Mouse (Mus musculus): ENCODE measurements around the gene Pdzrn4.

Gene Pdzrn4

DNA sequence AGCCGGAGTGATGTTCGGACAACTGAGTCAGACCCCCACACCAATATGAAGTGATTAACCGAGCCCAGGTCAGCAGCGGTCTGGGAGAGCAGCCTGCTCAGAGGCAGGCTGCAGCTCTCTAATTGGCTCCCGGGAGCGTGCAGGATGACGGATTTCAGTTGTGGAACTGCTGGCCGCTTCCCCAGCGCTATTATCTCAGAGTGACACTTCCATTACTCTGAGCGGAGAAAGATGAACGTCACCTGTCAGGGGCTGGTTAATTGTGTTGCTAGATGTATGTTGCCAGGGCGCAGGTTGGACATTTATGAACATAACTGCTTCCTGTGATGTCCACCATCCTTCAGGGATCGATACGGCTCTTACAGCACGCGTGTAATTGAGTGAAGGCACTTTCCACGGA, 355.5 kb downstream of the Pdzrn4 start:
- DNase-seq: no peak

- no peak for DNase-seq
Observed at GRCm38 (mm10) chr15:92752578-92752977, 355.9 kb downstream of the Pdzrn4 start.

DNA sequence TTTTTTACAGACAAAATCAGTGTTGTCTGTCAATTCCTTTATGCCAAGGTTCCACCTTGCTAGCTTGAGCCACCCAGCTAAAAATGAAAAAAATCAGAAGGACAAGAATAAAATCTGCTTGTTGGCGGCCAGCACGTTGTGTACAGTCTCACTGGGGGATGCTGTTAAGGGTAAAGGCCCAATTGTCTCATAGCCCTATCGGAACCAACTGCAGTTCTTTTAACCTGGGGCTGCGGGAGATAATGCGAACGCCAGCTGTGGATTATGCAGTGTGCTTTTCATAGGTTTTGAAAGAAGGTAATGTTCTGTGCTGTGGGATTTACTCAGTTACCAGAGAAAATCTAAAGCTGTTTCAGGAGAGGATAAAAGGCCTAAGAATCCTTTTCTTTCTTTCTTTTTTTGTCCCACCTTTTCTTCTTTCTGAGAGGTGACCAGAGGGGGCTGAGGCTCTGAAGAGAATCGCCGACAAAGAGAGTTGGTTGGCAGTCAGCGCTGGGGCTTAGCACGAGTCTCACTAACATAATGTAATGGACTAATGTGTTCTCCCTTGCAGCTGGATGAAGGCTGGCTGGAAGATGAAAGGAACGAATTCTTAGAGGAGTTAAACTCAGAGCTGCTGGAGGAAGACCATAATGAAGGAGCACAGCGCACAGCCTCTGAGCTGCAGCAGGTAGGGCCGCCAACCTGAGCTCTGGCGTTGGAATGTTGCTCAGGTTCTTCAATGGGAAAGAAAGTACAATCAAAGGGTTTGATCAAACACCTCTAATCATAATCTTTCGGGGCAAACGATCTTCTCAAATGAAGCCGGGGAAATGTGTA, 360.6 kb downstream of the Pdzrn4 start:
- no peak for DNase-seq

GRCm38 (mm10) chr15:92759001-92759400, 362.3 kb downstream of the Pdzrn4 start:
- no peak for DNase-seq

DNA sequence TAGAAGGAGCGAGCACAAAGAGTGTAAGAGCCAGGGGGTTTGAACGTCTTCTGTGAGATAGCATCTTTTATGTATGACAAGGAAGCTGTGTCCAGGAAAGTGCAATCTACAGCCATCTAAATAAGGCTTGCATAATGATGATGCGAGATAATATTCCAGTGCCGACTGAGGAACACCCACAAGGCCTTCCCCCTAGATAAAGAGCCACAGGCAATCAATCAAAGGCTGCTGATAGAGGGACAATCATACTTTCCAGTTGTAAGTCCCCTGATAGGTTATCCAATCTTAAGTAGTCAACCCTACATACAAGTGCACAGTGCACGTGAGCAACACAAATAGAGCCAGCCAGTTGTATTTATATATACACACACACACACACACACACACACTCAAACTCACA, 366.6 kb downstream of the Pdzrn4 start:
- no peak for DNase-seq

GRCm38 (mm10) chr15:92769535-92769934, 372.9 kb downstream of the Pdzrn4 start:
- no peak for DNase-seq

DNA sequence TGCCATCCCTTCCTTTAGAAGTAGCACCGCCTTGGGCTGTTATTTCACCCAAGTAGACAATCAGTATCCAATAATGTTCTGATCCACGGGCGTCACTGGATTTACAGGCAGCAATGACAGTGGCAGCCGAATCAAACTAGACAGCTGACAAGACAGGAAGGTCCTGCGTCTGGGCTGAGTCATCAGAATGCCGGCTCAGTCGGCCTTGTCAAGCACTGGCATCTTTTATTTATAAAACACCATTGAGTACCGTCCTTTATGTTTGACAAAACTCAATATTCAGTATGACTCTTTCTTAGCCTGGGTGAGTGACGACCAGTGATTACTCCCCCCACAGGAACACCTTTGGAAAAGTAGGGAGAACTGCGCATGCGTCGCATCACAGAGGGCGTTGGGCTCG, 391.4 kb downstream of the Pdzrn4 start:
- no peak for DNase-seq

DNA sequence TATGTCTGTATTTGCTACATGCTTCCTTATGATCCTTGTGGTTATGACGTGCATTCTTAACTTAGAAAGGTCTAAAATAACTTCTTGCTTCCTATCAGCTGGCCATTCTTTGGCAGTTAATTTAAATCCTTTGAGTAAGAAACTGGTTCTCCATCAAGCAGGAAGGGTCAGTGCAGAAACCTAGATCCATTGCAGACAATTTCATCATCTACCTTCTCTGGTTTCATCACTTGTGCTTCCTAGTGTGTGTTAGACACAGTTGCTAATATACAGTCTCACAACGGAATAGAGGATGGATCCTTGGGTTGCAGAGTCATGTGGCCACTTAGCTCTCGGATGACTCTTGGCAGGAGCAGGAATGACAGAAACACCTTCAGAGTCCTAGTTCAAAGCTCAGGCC, 397.6 kb downstream of the Pdzrn4 start:
- DNase-seq: no peak

DNA sequence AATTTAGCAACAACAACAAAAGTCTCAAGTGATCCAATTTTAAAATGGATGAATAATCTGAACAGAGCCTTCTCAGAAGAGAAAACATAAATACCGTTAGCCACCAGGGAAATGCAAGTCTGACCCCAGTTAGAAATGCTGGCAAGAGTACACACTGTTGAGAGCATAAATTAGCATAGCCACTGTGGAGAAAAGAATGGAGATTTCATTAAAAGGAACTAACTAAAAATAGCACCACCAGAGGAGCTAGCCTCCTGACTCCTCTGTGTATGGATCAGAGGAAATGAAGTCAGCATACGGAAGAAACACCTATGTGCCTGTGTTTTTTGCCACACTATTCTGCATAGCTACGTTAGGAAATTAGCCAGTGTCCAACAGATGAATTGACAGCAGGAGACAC, 409.3 kb downstream of the Pdzrn4 start:
- no peak for DNase-seq

GRCm38 (mm10) chr15:92806352-92806751, 409.7 kb downstream of the Pdzrn4 start:
- no peak for DNase-seq
